Mouse (Mus musculus) heart, embryonic 12.5 days (tissue): ENCODE data around the gene Olfr1413. TPM values are rescaled to one million over a fixed set of nuclear protein-coding genes. Genes with fewer than 3 reads are reported as not detected.

Source experiments
- ATAC-seq: fragments of 200-750 bp; cut with Nextera tagmentation; 2 replicates; pipeline ENCODE4 v1.8.0; 2017; ENCODE audit warnings: moderate TSS enrichment, moderate library complexity; ENCODE audit not compliant: insufficient number of reproducible peaks, low FRiP score
- H3K27ac ChIP-seq: fragments of 300-500 bp; sonication (generic); 2 replicates; pipeline ENCODE4 v1.5.1; 2016; ENCODE audit warnings: mild to moderate bottlenecking, moderate library complexity; ENCODE audit not compliant: poor library complexity, severe bottlenecking
- H3K27me3 ChIP-seq: fragments of 300-500 bp; sonication (generic); replicated peaks from 2 replicates; pipeline ENCODE4 v1.6.1; 2016; ENCODE audit warnings: mild to moderate bottlenecking, moderate library complexity
- H3K36me3 ChIP-seq: fragments of 300-500 bp; sonication (generic); 2 replicates; pipeline ENCODE4 v1.6.1; 2016; ENCODE audit warnings: mild to moderate bottlenecking, moderate library complexity
- H3K4me1 ChIP-seq: fragments of 300-500 bp; sonication (generic); replicated peaks from 2 replicates; pipeline ENCODE4 v1.6.1; 2016; ENCODE audit warnings: mild to moderate bottlenecking
- H3K4me2 ChIP-seq: fragments of 300-500 bp; sonication (generic); 2 replicates; pipeline ENCODE4 v1.6.1; 2016; ENCODE audit warnings: mild to moderate bottlenecking, moderate library complexity
- H3K4me3 ChIP-seq: fragments of 300-500 bp; sonication (generic); 2 replicates; pipeline ENCODE4 v1.5.1; 2016; ENCODE audit warnings: mild to moderate bottlenecking
- H3K9ac ChIP-seq: fragments of 300-500 bp; sonication (generic); 2 replicates; pipeline ENCODE4 v1.6.1; 2016; ENCODE audit warnings: mild to moderate bottlenecking, moderate library complexity
- H3K9me3 ChIP-seq: fragments of 300-500 bp; sonication (generic); replicated peaks from 2 replicates; pipeline ENCODE4 v1.6.1; 2016; ENCODE audit warnings: mild to moderate bottlenecking, moderate library complexity
- WGBS: fragments of 180-500 bp; shearing (Covaris S2); methylation state at CpG from one replicate; pipeline ENCODE4 v1.1.7; 2016; 5-methylcytosine and 5-hydroxymethylcytosine counted together
- polyA plus RNA-seq: library from polyadenylated mRNA; unstranded; fragments of >200 nt; fragmentation: Nextera tagmentation; extraction: Ambion mirVana; gene quantifications from 2 replicates; pipeline ENCODE4 v1.2.1, GENCODE M21; 2016

Olfr1413 gene
- not detected in 2 replicates for polyA plus RNA-seq

DNA sequence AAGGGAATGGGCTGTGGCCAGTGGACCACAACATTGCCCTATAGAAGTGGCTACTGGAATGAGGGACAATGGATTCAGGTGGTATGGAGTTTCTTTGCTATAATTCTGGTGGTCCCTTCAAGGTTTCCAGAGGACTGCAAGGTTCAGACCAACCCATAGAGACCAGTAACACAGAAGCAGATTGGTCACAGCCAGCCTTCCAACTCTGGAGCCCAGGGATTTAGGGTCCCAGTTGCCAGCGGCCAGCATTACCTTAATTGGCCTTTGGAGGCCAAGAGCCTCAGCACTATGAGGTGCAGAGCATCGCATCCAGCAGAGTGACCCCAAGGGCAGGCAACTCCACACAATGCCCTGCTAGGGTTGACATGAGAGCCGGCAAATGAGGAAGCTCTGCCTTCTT is at the start of gene Olfr1413:
Gene Olfr1413 (plus strand): TSS at position 301 of the 400 bp plus-strand sequence.
- no peak within 1 kb of the TSS for H3K4me3 ChIP-seq

DNA sequence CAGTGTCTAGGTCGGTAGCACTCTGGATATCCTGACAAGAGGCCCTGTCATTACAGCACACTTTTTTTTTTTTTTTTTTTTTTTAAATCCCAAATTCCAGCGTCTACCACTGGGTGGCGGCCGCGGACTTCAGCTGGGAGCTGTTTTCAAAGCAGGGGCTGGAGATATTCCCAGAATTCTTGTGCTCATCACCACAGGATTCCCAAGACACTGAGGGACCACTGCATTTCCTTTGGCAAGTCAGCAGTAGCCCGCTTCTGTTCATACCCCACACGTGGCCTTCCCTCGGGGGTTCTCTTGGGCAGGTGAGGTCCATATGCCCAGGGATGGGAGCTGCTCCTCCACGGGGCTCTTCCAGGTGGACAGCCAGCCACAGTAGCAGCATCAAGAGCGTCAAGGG is 49.7 kb upstream of the Olfr1413 start:
- no peak for ATAC-seq
- H3K27me3 ChIP-seq = peaks cover 28% of the 10 kb centered on the region
- no peaks in the 10 kb centered on the region for H3K4me1 ChIP-seq
- WGBS = 18% methylated on average over 10 of the region's 10 CpGs
- no peaks in the 10 kb centered on the region for H3K9me3 ChIP-seq
- H3K27ac ChIP-seq = no peak overlapping the region
- H3K9ac ChIP-seq = no peak overlapping the region
- no peak overlapping the region for H3K4me3 ChIP-seq
- H3K4me2 ChIP-seq = no peak overlapping the region
- no peaks in the 10 kb centered on the region for H3K36me3 ChIP-seq

More for the DNA sequence above, at the start of gene Olfr1413:
- Histone ChIP-seq H3K4me1 (no peaks in the 10 kb centered on the region), H3K27me3 (0 out of 2 replicates have a peak, but pooled peaks cover 7% of the 10 kb centered on the region), H3K36me3 (no peaks in the 10 kb centered on the region), H3K4me2 (no peak within 1 kb of the TSS), H3K9ac (no peak within 1 kb of the TSS), H3K27ac (no peak within 1 kb of the TSS), H3K9me3 (no peaks in the 10 kb centered on the region)
- no peak for ATAC-seq
- WGBS = 80% methylated on average over 3 of the region's 3 CpGs

DNA sequence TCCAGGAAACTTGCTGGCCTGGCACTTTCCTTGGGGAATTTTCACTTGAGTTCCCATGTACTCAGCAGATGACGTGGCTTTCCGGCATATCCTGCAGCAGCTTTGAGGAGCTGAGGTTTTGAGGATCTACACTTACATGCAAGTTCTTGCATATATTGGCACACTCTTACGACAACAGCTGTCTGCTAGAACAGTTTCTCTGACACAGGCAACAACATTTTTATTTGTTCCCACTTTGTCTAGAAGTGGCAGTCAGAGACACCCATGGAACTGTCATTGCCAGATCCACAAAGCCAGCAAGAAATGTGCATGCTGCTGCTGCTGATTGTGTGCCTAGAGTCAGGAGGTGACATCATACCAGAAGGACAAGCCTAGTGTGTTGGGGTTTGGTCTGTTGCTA is 47.4 kb upstream of the Olfr1413 start:
- Histone ChIP-seq H3K9ac (no peak overlapping the region), H3K9me3 (no peaks in the 10 kb centered on the region), H3K4me2 (no peak overlapping the region), H3K36me3 (no peaks in the 10 kb centered on the region), H3K27me3 (peaks cover 17% of the 10 kb centered on the region; the same call in 1 of the 2 replicates), H3K27ac (no peak overlapping the region), H3K4me1 (no peaks in the 10 kb centered on the region), H3K4me3 (no peak overlapping the region)
- WGBS = 78% methylated on average over 3 of the region's 3 CpGs
- no peak for ATAC-seq

DNA sequence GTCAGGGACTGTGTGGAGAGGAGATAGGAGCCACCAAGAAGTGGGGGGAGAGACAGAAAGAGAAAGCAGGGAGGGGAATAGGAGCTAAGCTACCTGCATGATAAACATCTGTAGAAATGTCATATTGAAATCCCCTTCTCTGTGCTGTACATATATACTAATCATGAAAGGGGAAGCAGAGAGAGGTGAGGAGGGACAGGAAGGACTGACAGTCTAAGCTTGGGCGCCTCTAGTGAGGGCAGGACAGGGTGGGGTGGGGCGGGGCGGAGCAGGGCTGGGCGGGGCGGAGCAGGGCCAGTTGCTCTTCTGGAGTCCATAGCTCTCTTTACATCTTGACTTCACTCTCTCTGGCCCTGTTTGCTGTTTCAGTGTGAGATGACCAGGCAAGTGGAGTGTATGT is 34.1 kb upstream of the Olfr1413 start:
- 43% methylated on average over 5 of the region's 5 CpGs for WGBS
- H3K4me1 ChIP-seq = no peaks in the 10 kb centered on the region
- H3K9ac ChIP-seq = no peak overlapping the region
- no peaks in the 10 kb centered on the region for H3K9me3 ChIP-seq
- no peaks in the 10 kb centered on the region for H3K36me3 ChIP-seq
- peaks cover 6% of the 10 kb centered on the region for H3K27me3 ChIP-seq
- no peak overlapping the region for H3K27ac ChIP-seq
- no peak for ATAC-seq
- no peak overlapping the region for H3K4me3 ChIP-seq
- H3K4me2 ChIP-seq = no peak overlapping the region

DNA sequence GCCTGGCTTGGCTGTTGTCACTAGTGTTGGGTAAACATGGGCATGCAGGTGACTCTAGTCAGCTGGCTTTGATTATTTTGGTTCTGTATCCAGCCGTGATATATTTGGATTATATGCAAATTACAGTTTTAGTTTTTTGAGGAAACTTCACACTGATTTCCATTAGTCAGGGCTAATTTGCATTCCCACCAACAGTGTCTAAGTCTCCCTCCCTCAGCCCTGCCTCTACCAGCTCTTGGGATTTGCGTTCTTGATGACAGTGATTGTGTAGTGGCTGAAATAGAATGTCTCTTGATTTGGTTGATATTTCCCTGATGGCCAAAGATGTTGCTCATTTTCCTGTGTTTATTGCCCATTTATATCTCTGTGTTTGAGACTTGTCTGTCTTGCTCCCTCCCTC is 32.1 kb upstream of the Olfr1413 start:
- Histone ChIP-seq H3K27me3 (no peaks in the 10 kb centered on the region; the same call in none of the 2 replicates), H3K9me3 (no peaks in the 10 kb centered on the region), H3K4me1 (no peaks in the 10 kb centered on the region), H3K4me2 (no peak overlapping the region), H3K27ac (no peak overlapping the region), H3K36me3 (no peaks in the 10 kb centered on the region), H3K4me3 (no peak overlapping the region), H3K9ac (no peak overlapping the region)
- no peak for ATAC-seq
- WGBS = 48% methylated on average over 2 of the region's 2 CpGs

DNA sequence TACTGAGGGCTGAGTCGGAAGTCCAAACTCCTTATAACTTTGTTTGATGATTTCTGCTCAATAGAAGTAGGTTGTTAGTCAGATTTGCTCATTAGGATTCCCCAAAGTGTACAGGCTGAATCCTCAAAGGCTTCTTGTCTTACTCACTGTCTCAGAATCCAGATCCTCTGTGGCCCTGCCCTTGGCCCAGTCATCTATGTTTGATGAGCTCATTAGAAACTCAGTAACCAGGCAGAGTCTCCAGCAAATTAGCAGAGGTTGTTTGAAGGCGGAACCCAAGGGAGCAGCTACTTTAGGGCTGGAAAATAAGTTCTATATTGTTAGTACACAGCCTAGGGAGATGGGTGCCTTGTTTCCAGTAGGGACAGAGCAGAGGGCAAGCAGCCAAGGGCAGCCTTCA is 25.2 kb upstream of the Olfr1413 start:
- 75% methylated on average over 2 of the region's 2 CpGs for WGBS

DNA sequence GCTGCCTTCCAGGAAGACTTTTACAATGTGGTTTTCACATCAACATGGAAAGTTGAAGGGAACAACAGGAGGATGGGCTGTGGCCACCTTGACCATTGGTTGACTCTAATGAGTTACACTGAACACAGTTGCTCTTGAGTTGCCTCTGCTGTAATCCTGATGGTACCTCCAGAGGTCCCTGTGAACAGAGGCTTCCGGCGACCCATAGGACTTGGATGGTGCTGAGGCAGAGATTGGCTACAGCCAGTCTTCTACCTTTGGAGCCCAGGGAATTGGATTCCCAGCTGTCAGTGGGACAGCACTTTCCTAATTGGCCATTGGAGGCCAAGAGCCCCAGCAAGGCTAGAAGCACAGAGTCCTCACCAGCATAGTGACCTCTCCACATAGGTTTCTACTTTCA is 14.4 kb downstream of the Olfr1413 start, which contains the start of gene Olfr1412:
Gene Olfr1412 (plus strand): TSS at position 301 of the 400 bp plus-strand sequence.
- Histone ChIP-seq H3K4me2 (no peak within 1 kb of the TSS), H3K27ac (no peak within 1 kb of the TSS), H3K27me3 (no peaks in the 10 kb centered on the region), H3K9me3 (no peaks in the 10 kb centered on the region), H3K36me3 (no peaks in the 10 kb centered on the region), H3K9ac (no peak within 1 kb of the TSS), H3K4me3 (no peak within 1 kb of the TSS), H3K4me1 (no peaks in the 10 kb centered on the region)
- 77% methylated on average over 2 of the region's 2 CpGs for WGBS
- no peak for ATAC-seq

More for the DNA sequence above, 25.2 kb upstream of the Olfr1413 start:
- no peak overlapping the region for H3K9ac ChIP-seq
- H3K9me3 ChIP-seq = no peaks in the 10 kb centered on the region
- no peak for ATAC-seq
- no peaks in the 10 kb centered on the region for H3K36me3 ChIP-seq
- no peak overlapping the region for H3K27ac ChIP-seq
- no peak overlapping the region for H3K4me3 ChIP-seq
- H3K4me1 ChIP-seq = no peaks in the 10 kb centered on the region
- H3K27me3 ChIP-seq = 0 out of 2 replicates have a peak, but pooled peaks cover 3% of the 10 kb centered on the region
- no peak overlapping the region for H3K4me2 ChIP-seq

DNA sequence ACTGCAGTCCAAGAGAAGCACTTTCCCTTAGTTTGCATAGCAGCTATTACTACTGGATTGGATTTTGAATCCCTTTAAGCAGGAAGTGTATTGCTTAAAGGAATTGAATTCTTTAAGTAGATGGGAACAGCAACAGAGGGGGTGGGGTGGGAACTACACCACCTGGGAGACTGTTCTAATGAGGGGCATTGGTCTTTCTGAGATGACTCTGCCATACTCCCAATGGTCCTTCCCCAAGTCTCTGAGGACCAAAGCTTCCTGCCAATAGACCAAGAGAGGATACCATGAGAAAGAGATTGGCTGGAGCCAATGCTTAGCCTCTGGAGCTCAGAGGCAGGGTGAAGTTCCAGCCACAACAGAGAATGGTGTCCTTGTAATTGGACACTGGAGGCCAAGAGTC is 23.0 kb downstream of the Olfr1413 start, which contains the start of gene Olfr1411:
Gene Olfr1411 (plus strand): TSS at position 301 of the 400 bp plus-strand sequence.
- H3K27ac ChIP-seq = no peak within 1 kb of the TSS
- H3K4me1 ChIP-seq = no peaks in the 10 kb centered on the region
- no peaks in the 10 kb centered on the region for H3K36me3 ChIP-seq
- no peak within 1 kb of the TSS for H3K4me3 ChIP-seq
- H3K9me3 ChIP-seq = no peaks in the 10 kb centered on the region
- no peak for ATAC-seq
- no peak within 1 kb of the TSS for H3K4me2 ChIP-seq
- H3K27me3 ChIP-seq = no peaks in the 10 kb centered on the region; the same call in none of the 2 replicates
- H3K9ac ChIP-seq = no peak within 1 kb of the TSS

DNA sequence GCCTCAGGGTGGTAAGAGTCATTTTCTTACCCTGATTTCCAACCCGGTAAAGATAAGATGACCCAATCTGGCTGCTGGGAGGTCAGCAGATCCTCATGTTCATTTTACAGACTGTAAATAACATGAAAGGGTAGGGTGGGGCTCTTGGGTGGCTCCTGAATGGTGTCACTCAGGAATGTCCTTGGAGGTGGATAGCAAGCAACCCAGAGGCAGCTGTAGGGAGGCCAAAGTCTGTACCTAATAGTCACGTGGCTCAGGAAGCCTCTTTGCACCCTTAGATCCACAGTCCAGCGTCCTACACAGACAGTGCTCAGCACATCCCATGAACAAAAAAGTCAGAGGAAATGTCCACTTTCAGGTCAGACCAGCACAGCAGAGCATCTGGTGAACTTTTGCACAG is 24.9 kb downstream of the Olfr1413 start:
- no peaks in the 10 kb centered on the region for H3K9me3 ChIP-seq
- WGBS = 64% methylated on average over 3 of the region's 3 CpGs
- H3K36me3 ChIP-seq = no peaks in the 10 kb centered on the region
- H3K4me2 ChIP-seq = no peak overlapping the region
- no peaks in the 10 kb centered on the region for H3K4me1 ChIP-seq
- H3K4me3 ChIP-seq = no peak overlapping the region
- H3K27me3 ChIP-seq = no peaks in the 10 kb centered on the region; the same call in none of the 2 replicates
- ATAC-seq = no peak
- no peak overlapping the region for H3K9ac ChIP-seq
- no peak overlapping the region for H3K27ac ChIP-seq

DNA sequence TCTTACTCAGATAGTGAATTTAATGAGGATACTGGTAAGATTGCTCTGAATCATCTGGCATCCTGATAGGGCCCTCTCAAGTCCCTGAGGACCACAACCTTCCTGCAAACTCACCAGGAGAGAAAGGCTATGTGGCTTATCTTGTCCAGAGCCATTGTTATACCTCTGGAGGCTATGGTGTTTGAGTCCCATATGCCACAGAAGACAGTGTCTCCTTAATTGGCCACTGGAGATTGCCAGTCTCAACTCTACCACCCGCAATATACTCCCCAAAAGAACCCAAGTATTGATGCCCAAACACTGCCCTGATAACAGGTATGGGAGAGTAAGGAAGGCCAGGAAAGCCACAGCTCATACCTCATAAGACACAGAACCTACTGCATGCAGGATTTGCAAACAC is 34.4 kb downstream of the Olfr1413 start, which contains the start of gene Olfr1410:
Gene Olfr1410 (plus strand): TSS at position 301 of the 400 bp plus-strand sequence.
- H3K4me2 ChIP-seq = no peak within 1 kb of the TSS
- ATAC-seq = no peak
- no peak within 1 kb of the TSS for H3K27ac ChIP-seq
- WGBS = 67% methylated on average over 1 of the region's 1 CpGs
- no peaks in the 10 kb centered on the region for H3K4me1 ChIP-seq
- no peak within 1 kb of the TSS for H3K9ac ChIP-seq
- H3K27me3 ChIP-seq = peaks cover 15% of the 10 kb centered on the region; the same call in 1 of the 2 replicates
- H3K36me3 ChIP-seq = no peaks in the 10 kb centered on the region
- no peak within 1 kb of the TSS for H3K4me3 ChIP-seq
- peaks cover 5% of the 10 kb centered on the region; the same call in 1 of the 2 replicates for H3K9me3 ChIP-seq

DNA sequence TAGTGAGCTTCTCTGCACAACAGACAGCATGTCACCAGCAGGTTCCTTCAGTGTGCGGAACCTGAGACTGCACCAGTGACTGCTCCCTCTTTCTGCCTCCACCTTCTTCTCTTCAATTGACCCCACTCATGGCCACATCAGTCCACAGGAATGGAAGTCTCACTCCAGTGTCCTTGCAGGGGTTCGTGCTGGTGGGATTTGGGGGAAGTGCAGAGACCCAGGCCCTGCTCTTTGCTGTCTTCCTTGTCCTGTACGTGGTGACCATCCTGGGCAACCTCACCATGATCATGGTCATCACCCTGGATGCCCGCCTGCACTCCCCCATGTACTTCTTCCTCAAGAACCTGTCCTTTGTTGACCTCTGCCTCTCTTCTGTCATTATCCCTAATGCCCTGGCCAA is 36.6 kb downstream of the Olfr1413 start:
- H3K4me2 ChIP-seq = no peak overlapping the region
- H3K27ac ChIP-seq = no peak overlapping the region
- WGBS = 78% methylated on average over 4 of the region's 4 CpGs
- no peak overlapping the region for H3K9ac ChIP-seq
- H3K27me3 ChIP-seq = peaks cover 24% of the 10 kb centered on the region
- peaks cover 5% of the 10 kb centered on the region; the same call in 1 of the 2 replicates for H3K9me3 ChIP-seq
- no peak overlapping the region for H3K4me3 ChIP-seq
- no peaks in the 10 kb centered on the region for H3K4me1 ChIP-seq
- no peak for ATAC-seq
- no peaks in the 10 kb centered on the region for H3K36me3 ChIP-seq

DNA sequence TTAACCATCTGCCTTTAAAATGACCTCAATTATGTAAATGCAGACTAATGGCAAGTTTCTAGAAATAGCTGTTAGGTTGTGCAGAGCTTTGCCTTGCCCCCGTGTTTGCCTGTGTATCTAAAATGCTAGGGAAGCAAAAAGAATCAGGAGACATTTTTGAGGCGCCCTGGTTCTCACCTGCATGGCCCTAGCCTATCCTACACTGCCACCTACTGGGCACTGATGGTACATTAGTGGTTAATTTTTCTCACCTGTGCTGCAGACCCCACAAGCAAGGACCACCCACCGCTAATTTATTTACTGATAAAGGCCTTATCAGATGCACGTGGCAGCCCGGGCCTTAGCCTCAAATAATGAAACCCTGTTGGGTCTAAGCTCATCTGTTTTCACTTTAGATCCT is 39.9 kb downstream of the Olfr1413 start:
- no peak for ATAC-seq
- H3K4me3 ChIP-seq = no peak overlapping the region
- no peak overlapping the region for H3K27ac ChIP-seq
- H3K4me2 ChIP-seq = no peak overlapping the region
- peaks cover 24% of the 10 kb centered on the region for H3K27me3 ChIP-seq
- H3K36me3 ChIP-seq = no peaks in the 10 kb centered on the region
- H3K9me3 ChIP-seq = peaks cover 5% of the 10 kb centered on the region; the same call in 1 of the 2 replicates
- 5% methylated on average over 5 of the region's 5 CpGs for WGBS
- H3K9ac ChIP-seq = no peak overlapping the region
- H3K4me1 ChIP-seq = no peaks in the 10 kb centered on the region
